In genomic region chr6:97473672-97474071, GRCm38 (mm10) we compare ENCODE assay signal across 28 mouse cellular contexts.
DNase-seq lines count a peak whose midpoint lies in the region; ATAC-seq and TF ChIP-seq lines count a peak whose summit lies in the region.
"Had no signal": no experiment of that assay in that cellular context is flagged by ENCODE, and none has a peak within 500 bp of the region (broad histone marks: within the 10 kb centered on the region; RNA-seq: fewer than 3 reads in every experiment).

No protein-coding gene starts in this region.

- no peaks in the 10 kb centered on the region for H3K9me3 ChIP-seq in hindbrain, embryonic 13.5 days
- H3K9me3 ChIP-seq: forebrain, embryonic 13.5 days; midbrain, embryonic 10.5 days; midbrain, embryonic 15.5 days had no signal

- DNase-seq in thymus, adult 2 months, result peak; percentile 28
- DNase-seq in thymus, postnatal 0 days (ENCODE audit: low spot score), result no peak
- peak; percentile 33 for DNase-seq in T-cell, adult 2 months (ENCODE audit: low spot score)
- peak; percentile 18 for DNase-seq in induced T-regulatory cell, adult 2 months (ENCODE audit: low read depth)
- peak; percentile 29 to 42 for DNase-seq in thymus, postnatal 36 days
- no peak for DNase-seq in cerebellum, postnatal 36 days
- no peak for DNase-seq in gastrocnemius, postnatal 4 days (ENCODE audit: low spot score in 2 of 2)
- DNase-seq: adrenal gland, postnatal 36 days; cerebellum, adult 18-20 months; cerebellum, postnatal 10 days; gastrocnemius, adult 2 months; heart, adult 18-20 months; kidney, adult 11 months; kidney, postnatal 14 days; layer of hippocampus, adult 9-11 months; liver; lung, adult 2 months; lung, postnatal 10 days; right cerebral cortex, postnatal 25 days; spleen, adult 18-20 months had no signal

- no peak for TF ChIP-seq CTCF in thymus, adult 2 months (IDR thresholded peaks at IDR 0.05; ENCODE audit: borderline replicate concordance, control insufficient read depth, extremely low read depth, insufficient read depth, low read length, poor library complexity)

- H3K9ac ChIP-seq in hindbrain, embryonic 13.5 days, result no peak overlapping the region
- H3K9ac ChIP-seq: forebrain, embryonic 13.5 days; liver, embryonic 14.5 days; midbrain, embryonic 15.5 days had no signal

- ATAC-seq in hindbrain, embryonic 13.5 days (ENCODE audit: low FRiP score), result no peak
- ATAC-seq: forebrain, embryonic 13.5 days; midbrain, embryonic 15.5 days; Patski had no signal

- no peak overlapping the region for H3K4me2 ChIP-seq in hindbrain, embryonic 13.5 days
- H3K4me2 ChIP-seq: forebrain, embryonic 13.5 days; heart, embryonic 11.5 days; midbrain, embryonic 15.5 days had no signal

- H3K4me3 ChIP-seq in thymus, adult 2 months (ENCODE audit: control insufficient read depth, insufficient read depth, low read length), result no peak overlapping the region
- H3K4me3 ChIP-seq in hindbrain, embryonic 13.5 days, result no peak overlapping the region
- H3K4me3 ChIP-seq: forebrain, embryonic 13.5 days; gastrocnemius, adult 2 months; midbrain, embryonic 10.5 days; midbrain, embryonic 15.5 days had no signal

- H3K4me1 ChIP-seq in thymus, adult 2 months (replicated peaks; ENCODE audit: control insufficient read depth, insufficient read depth, low read length), result peaks cover 13% of the 10 kb centered on the region
- H3K4me1 ChIP-seq in hindbrain, embryonic 13.5 days (replicated peaks), result no peaks in the 10 kb centered on the region
- H3K4me1 ChIP-seq: forebrain, embryonic 13.5 days; midbrain, embryonic 15.5 days had no signal

- WGBS in thymus, adult 2 months, result 23% methylated on average over 4 of the region's 4 CpGs
- WGBS in hindbrain, embryonic 13.5 days, result 96% methylated on average over 4 of the region's 4 CpGs

- TF ChIP-seq POLR2A in thymus, adult 2 months (IDR thresholded peaks at IDR 0.05; ENCODE audit: control insufficient read depth, extremely low read depth, insufficient read depth, low read length, poor library complexity), result no peak

- no peaks in the 10 kb centered on the region for H3K27me3 ChIP-seq in thymus, adult 2 months (ENCODE audit: control insufficient read depth, insufficient read depth, low read length)
- no peaks in the 10 kb centered on the region for H3K27me3 ChIP-seq in hindbrain, embryonic 13.5 days
- H3K27me3 ChIP-seq: forebrain, embryonic 13.5 days; midbrain, embryonic 15.5 days had no signal

- no peaks in the 10 kb centered on the region for H3K36me3 ChIP-seq in thymus, adult 2 months (ENCODE audit: control insufficient read depth, insufficient read depth, low read length)
- no peaks in the 10 kb centered on the region for H3K36me3 ChIP-seq in hindbrain, embryonic 13.5 days
- H3K36me3 ChIP-seq: G1E; midbrain, embryonic 10.5 days; midbrain, embryonic 15.5 days had no signal

- H3K27ac ChIP-seq in thymus, adult 2 months (ENCODE audit: control insufficient read depth, insufficient read depth, low read length), result peak overlapping the region; percentile 80
- no peak overlapping the region for H3K27ac ChIP-seq in hindbrain, embryonic 13.5 days
- H3K27ac ChIP-seq: forebrain, embryonic 13.5 days; gastrocnemius, adult 2 months; liver, embryonic 14.5 days; midbrain, embryonic 10.5 days; midbrain, embryonic 15.5 days had no signal

Comparison
In these comparisons a context has a peak if more than half of its experiments do, and no peak if none do; other contexts are left out.
1. DNase-seq: peak in thymus, adult 2 months (single experiment), T-cell, adult 2 months (single experiment), induced T-regulatory cell, adult 2 months (single experiment) and thymus, postnatal 36 days (2 of 2); none in thymus, postnatal 0 days (single experiment), cerebellum, postnatal 36 days (0 of 2) and gastrocnemius, postnatal 4 days (0 of 2).